Mouse (Mus musculus): ENCODE measurements around the gene Psme1. TPM values are rescaled to one million over a fixed set of nuclear protein-coding genes. Genes with fewer than 3 reads are reported as not detected.

Gene Psme1
- polyA plus RNA-seq, 1 experiment from 2014 or later = 126 TPM

GRCm38 (mm10) chr14:55561860-55562259 lies 16.1 kb upstream of the Psme1 start:
- Histone ChIP-seq H3K4me3 (ENCODE audit: low read depth, low read length) (no peak overlapping the region), H3K9ac (ENCODE audit: low read depth, low read length) (no peak overlapping the region), H3K36me3 (ENCODE audit: control insufficient read depth, insufficient read depth, low read length) (peaks cover 3% of the 10 kb centered on the region; the same call in 1 of the 2 replicates), H3K9me3 (ENCODE audit: control insufficient read depth, low read length) (no peaks in the 10 kb centered on the region), H3K4me1 (replicated peaks; ENCODE audit: control insufficient read depth, insufficient read depth, low read length) (0 out of 2 replicates have a peak, but pooled peaks cover 4% of the 10 kb centered on the region), H3K27me3 (ENCODE audit: control insufficient read depth, insufficient read depth, low read length) (no peaks in the 10 kb centered on the region), H3K27ac (ENCODE audit: low read depth, low read length) (no peak overlapping the region), H3K4me2 (replicated peaks; ENCODE audit: low read depth, low read length) (no peak overlapping the region)
- no peak for ATAC-seq (ENCODE audit: low FRiP score)
- WGBS = 88% methylated on average over 10 of the region's 10 CpGs
- no peak for DNase-seq (ENCODE audit: low spot score)

DNA sequence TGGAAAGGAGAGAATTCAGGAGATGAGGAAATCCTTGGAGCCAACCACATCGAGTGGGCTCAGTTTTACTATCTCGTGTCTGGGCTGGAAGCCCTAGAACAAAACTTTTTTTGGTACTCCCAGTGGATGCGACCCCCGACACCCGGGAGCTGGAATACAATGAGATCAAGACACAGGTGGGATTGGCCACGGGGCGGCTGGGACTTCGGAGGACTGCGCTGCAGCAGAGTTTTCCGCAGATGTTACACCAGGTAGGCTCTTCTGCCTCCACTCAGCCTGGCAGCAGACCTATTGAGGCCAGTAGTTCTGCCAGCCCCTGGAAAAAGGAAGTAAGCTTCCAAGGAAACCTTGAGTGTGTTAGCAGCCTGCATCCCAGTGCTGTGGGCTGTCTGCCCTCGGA lies 14.7 kb upstream of the Psme1 start:
- Histone ChIP-seq H3K9ac (ENCODE audit: low read depth, low read length) (no peak overlapping the region), H3K4me3 (ENCODE audit: low read depth, low read length) (no peak overlapping the region), H3K36me3 (ENCODE audit: control insufficient read depth, insufficient read depth, low read length) (peaks cover 3% of the 10 kb centered on the region; the same call in 1 of the 2 replicates)

GRCm38 (mm10) chr14:55565748-55566147 lies 12.2 kb upstream of the Psme1 start:
- Histone ChIP-seq H3K4me2 (replicated peaks; ENCODE audit: low read depth, low read length) (no peak overlapping the region), H3K27me3 (ENCODE audit: control insufficient read depth, insufficient read depth, low read length) (no peaks in the 10 kb centered on the region), H3K9me3 (ENCODE audit: control insufficient read depth, low read length) (no peaks in the 10 kb centered on the region), H3K4me1 (replicated peaks; ENCODE audit: control insufficient read depth, insufficient read depth, low read length) (0 out of 2 replicates have a peak, but pooled peaks cover 4% of the 10 kb centered on the region), H3K36me3 (ENCODE audit: control insufficient read depth, insufficient read depth, low read length) (peaks cover 3% of the 10 kb centered on the region; the same call in 1 of the 2 replicates), H3K4me3 (ENCODE audit: low read depth, low read length) (no peak overlapping the region), H3K9ac (ENCODE audit: low read depth, low read length) (no peak overlapping the region), H3K27ac (ENCODE audit: low read depth, low read length) (no peak overlapping the region)
- DNase-seq (ENCODE audit: low spot score) (no peak), ATAC-seq (ENCODE audit: low FRiP score) (no peak)
- WGBS = 81% methylated on average over 3 of the region's 3 CpGs

More for the DNA sequence above, 14.7 kb upstream of the Psme1 start:
- 92% methylated on average over 11 of the region's 11 CpGs for WGBS
- Histone ChIP-seq H3K4me2 (replicated peaks; ENCODE audit: low read depth, low read length) (no peak overlapping the region), H3K4me1 (replicated peaks; ENCODE audit: control insufficient read depth, insufficient read depth, low read length) (0 out of 2 replicates have a peak, but pooled peaks cover 4% of the 10 kb centered on the region), H3K9me3 (ENCODE audit: control insufficient read depth, low read length) (no peaks in the 10 kb centered on the region), H3K27ac (ENCODE audit: low read depth, low read length) (no peak overlapping the region), H3K27me3 (ENCODE audit: control insufficient read depth, insufficient read depth, low read length) (no peaks in the 10 kb centered on the region)
- no peak for ATAC-seq (ENCODE audit: low FRiP score)
- no peak for DNase-seq (ENCODE audit: low spot score)

GRCm38 (mm10) chr14:55567496-55567895 lies 10.4 kb upstream of the Psme1 start:
- Histone ChIP-seq H3K4me2 (replicated peaks; ENCODE audit: low read depth, low read length) (no peak overlapping the region), H3K9me3 (ENCODE audit: control insufficient read depth, low read length) (no peaks in the 10 kb centered on the region), H3K4me3 (ENCODE audit: low read depth, low read length) (no peak overlapping the region), H3K36me3 (ENCODE audit: control insufficient read depth, insufficient read depth, low read length) (peaks cover 3% of the 10 kb centered on the region; the same call in 1 of the 2 replicates), H3K9ac (ENCODE audit: low read depth, low read length) (no peak overlapping the region), H3K27me3 (ENCODE audit: control insufficient read depth, insufficient read depth, low read length) (no peaks in the 10 kb centered on the region), H3K4me1 (replicated peaks; ENCODE audit: control insufficient read depth, insufficient read depth, low read length) (no peaks in the 10 kb centered on the region), H3K27ac (ENCODE audit: low read depth, low read length) (no peak overlapping the region)
- no peak for DNase-seq (ENCODE audit: low spot score)
- no peak for ATAC-seq (ENCODE audit: low FRiP score)
- WGBS = 87% methylated on average over 3 of the region's 3 CpGs

DNA sequence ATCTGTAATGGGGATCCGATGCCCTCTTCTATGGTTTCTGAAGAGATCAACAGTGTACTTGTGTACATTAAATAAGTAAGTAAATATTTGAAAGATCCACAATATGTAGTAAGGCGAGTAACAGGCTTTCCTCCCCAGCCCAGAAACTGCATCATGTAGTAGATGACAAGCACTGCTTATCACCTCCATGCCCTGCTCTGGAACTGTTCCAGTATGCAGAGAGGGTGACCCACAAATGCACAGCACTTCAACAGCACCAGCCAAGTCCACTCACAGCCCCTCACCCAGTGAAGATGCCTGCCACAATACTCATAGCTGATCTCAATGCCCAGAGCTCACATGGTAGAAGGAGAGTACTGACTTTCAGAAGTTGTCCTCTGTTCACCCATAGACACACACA lies 7.3 kb upstream of the Psme1 start:
- 79% methylated on average over 2 of the region's 2 CpGs for WGBS
- Histone ChIP-seq H3K27me3 (ENCODE audit: control insufficient read depth, insufficient read depth, low read length) (no peaks in the 10 kb centered on the region), H3K27ac (ENCODE audit: low read depth, low read length) (no peak overlapping the region), H3K4me3 (ENCODE audit: low read depth, low read length) (no peak overlapping the region), H3K9me3 (ENCODE audit: control insufficient read depth, low read length) (no peaks in the 10 kb centered on the region), H3K36me3 (ENCODE audit: control insufficient read depth, insufficient read depth, low read length) (peaks cover 2% of the 10 kb centered on the region; the same call in 1 of the 2 replicates), H3K4me2 (replicated peaks; ENCODE audit: low read depth, low read length) (no peak overlapping the region), H3K4me1 (replicated peaks; ENCODE audit: control insufficient read depth, insufficient read depth, low read length) (no peaks in the 10 kb centered on the region), H3K9ac (ENCODE audit: low read depth, low read length) (no peak overlapping the region)
- DNase-seq (ENCODE audit: low spot score) (no peak), ATAC-seq (ENCODE audit: low FRiP score) (no peak)

GRCm38 (mm10) chr14:55571760-55572159 lies 6.2 kb upstream of the Psme1 start:
- no peaks in the 10 kb centered on the region for H3K36me3 ChIP-seq (ENCODE audit: control insufficient read depth, insufficient read depth, low read length)
- no peak overlapping the region for H3K27ac ChIP-seq (ENCODE audit: low read depth, low read length)
- no peaks in the 10 kb centered on the region for H3K9me3 ChIP-seq (ENCODE audit: control insufficient read depth, low read length)
- no peak overlapping the region for H3K9ac ChIP-seq (ENCODE audit: low read depth, low read length)
- H3K27me3 ChIP-seq (ENCODE audit: control insufficient read depth, insufficient read depth, low read length) = no peaks in the 10 kb centered on the region
- DNase-seq (ENCODE audit: low spot score) (no peak), ATAC-seq (ENCODE audit: low FRiP score) (no peak)
- no peak overlapping the region for H3K4me2 ChIP-seq (replicated peaks; ENCODE audit: low read depth, low read length)
- H3K4me1 ChIP-seq (replicated peaks; ENCODE audit: control insufficient read depth, insufficient read depth, low read length) = no peaks in the 10 kb centered on the region
- H3K4me3 ChIP-seq (ENCODE audit: low read depth, low read length) = no peak overlapping the region

- ATAC-seq (ENCODE audit: low FRiP score) (no peak), DNase-seq (ENCODE audit: low spot score) (no peak)
- H3K4me1 ChIP-seq (replicated peaks; ENCODE audit: control insufficient read depth, insufficient read depth, low read length) = peaks cover 3% of the 10 kb centered on the region; the same call in 1 of the 2 replicates
- H3K36me3 ChIP-seq (ENCODE audit: control insufficient read depth, insufficient read depth, low read length) = peaks cover 1% of the 10 kb centered on the region; the same call in 1 of the 2 replicates
- no peak within 1 kb of the TSS for H3K4me3 ChIP-seq (ENCODE audit: low read depth, low read length)
- H3K27ac ChIP-seq (ENCODE audit: low read depth, low read length) = no peak within 1 kb of the TSS
- no peak within 1 kb of the TSS for H3K9ac ChIP-seq (ENCODE audit: low read depth, low read length)
- no peaks in the 10 kb centered on the region for H3K27me3 ChIP-seq (ENCODE audit: control insufficient read depth, insufficient read depth, low read length)
- H3K4me2 ChIP-seq (replicated peaks; ENCODE audit: low read depth, low read length) = no peak within 1 kb of the TSS
- 75% methylated on average over 8 of the region's 8 CpGs for WGBS
- no peaks in the 10 kb centered on the region for H3K9me3 ChIP-seq (ENCODE audit: control insufficient read depth, low read length)
Measured at GRCm38 (mm10) chr14:55575302-55575701, 2.6 kb upstream of the Psme1 start, which contains the start of gene Fitm1. TSS of gene Fitm1 (plus strand) at chr14:55575617.

DNA sequence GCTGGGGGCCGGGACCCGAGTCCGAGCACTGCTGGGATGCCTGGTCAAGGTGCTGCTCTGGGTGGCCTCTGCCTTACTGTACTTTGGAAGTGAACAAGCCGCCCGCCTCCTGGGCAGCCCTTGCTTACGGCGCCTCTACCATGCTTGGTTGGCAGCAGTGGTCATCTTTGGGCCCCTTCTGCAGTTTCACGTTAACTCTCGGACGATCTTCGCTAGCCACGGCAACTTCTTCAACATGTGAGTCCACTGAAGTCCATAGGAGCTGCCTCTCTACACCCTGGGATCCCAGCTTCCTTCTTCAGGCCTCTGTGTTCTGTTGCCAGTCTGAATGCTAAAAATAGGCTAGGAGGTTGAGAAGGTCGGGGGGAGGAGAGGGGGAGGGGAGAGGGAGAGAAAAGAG lies 2.2 kb upstream of the Psme1 start:
- ATAC-seq (ENCODE audit: low FRiP score) (no peak), DNase-seq (ENCODE audit: low spot score) (no peak)
- no peak overlapping the region for H3K27ac ChIP-seq (ENCODE audit: low read depth, low read length)
- no peaks in the 10 kb centered on the region for H3K9me3 ChIP-seq (ENCODE audit: control insufficient read depth, low read length)
- H3K4me3 ChIP-seq (ENCODE audit: low read depth, low read length) = no peak overlapping the region
- 73% methylated on average over 13 of the region's 13 CpGs for WGBS
- H3K9ac ChIP-seq (ENCODE audit: low read depth, low read length) = no peak overlapping the region
- H3K27me3 ChIP-seq (ENCODE audit: control insufficient read depth, insufficient read depth, low read length) = no peaks in the 10 kb centered on the region
- H3K4me2 ChIP-seq (replicated peaks; ENCODE audit: low read depth, low read length) = no peak overlapping the region
- peaks cover 3% of the 10 kb centered on the region; the same call in 1 of the 2 replicates for H3K4me1 ChIP-seq (replicated peaks; ENCODE audit: control insufficient read depth, insufficient read depth, low read length)
- peaks cover 2% of the 10 kb centered on the region; the same call in 1 of the 2 replicates for H3K36me3 ChIP-seq (ENCODE audit: control insufficient read depth, insufficient read depth, low read length)

DNA sequence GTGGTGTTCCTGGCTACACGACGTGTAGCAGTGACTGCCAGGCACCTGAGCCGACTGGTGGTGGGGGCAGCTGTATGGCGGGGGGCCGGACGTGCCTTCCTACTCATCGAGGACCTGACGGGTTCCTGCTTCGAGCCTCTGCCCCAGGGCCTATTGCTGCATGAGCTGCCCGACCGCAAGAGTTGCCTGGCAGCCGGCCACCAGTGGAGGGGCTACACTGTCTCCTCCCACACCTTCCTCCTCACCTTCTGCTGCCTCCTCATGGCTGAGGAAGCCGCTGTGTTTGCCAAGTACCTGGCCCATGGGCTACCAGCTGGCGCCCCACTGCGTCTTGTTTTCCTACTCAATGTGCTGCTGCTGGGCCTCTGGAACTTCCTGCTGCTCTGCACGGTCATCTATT lies 1.5 kb upstream of the Psme1 start:
- 84% methylated on average over 16 of the region's 16 CpGs for WGBS

More for the DNA sequence above, 1.5 kb upstream of the Psme1 start:
- H3K4me2 ChIP-seq (replicated peaks; ENCODE audit: low read depth, low read length) = no peak overlapping the region
- no peak for ATAC-seq (ENCODE audit: low FRiP score)
- no peak for DNase-seq (ENCODE audit: low spot score)
- H3K27me3 ChIP-seq (ENCODE audit: control insufficient read depth, insufficient read depth, low read length) = no peaks in the 10 kb centered on the region
- H3K27ac ChIP-seq (ENCODE audit: low read depth, low read length) = no peak overlapping the region
- H3K4me3 ChIP-seq (ENCODE audit: low read depth, low read length) = no peak overlapping the region
- H3K9ac ChIP-seq (ENCODE audit: low read depth, low read length) = no peak overlapping the region
- no peaks in the 10 kb centered on the region for H3K9me3 ChIP-seq (ENCODE audit: control insufficient read depth, low read length)
- peaks cover 3% of the 10 kb centered on the region; the same call in 1 of the 2 replicates for H3K4me1 ChIP-seq (replicated peaks; ENCODE audit: control insufficient read depth, insufficient read depth, low read length)
- peaks cover 2% of the 10 kb centered on the region; the same call in 1 of the 2 replicates for H3K36me3 ChIP-seq (ENCODE audit: control insufficient read depth, insufficient read depth, low read length)
